In genomic region chr17:47762518-47763340, GRCm38 (mm10) we compare ENCODE assay signal across 9 mouse cellular contexts. TPM values are rescaled to one million over a fixed set of nuclear protein-coding genes. Genes with fewer than 3 reads are reported as not detected.
A peak's percentile ranks its signal among the peaks of the same experiment; 100 is the strongest.
DNase-seq lines count a peak whose midpoint lies in the region; ATAC-seq lines count a peak whose summit lies in the region.
"Had no signal": no experiment of that assay in that cellular context is flagged by ENCODE, and none has a peak within 500 bp of the region (broad histone marks: within the 10 kb centered on the region; RNA-seq: fewer than 3 reads in every experiment).

No protein-coding gene starts in this region.

- 0 out of 2 replicates have a peak, but pooled peaks have one; percentile 22 for ATAC-seq in intestine, embryonic 14.5 days (replicated peaks; ENCODE audit: low FRiP score, low TSS enrichment, low read depth)
- ATAC-seq in stomach, embryonic 16.5 days (ENCODE audit: insufficient read depth, low FRiP score): peak; percentile 87

- H3K4me3 ChIP-seq in intestine, embryonic 14.5 days (ENCODE audit: low read depth, low read length): no peak overlapping the region
- H3K4me3 ChIP-seq in stomach, embryonic 16.5 days (replicated peaks; ENCODE audit: low read length): no peak overlapping the region

- WGBS in intestine, embryonic 14.5 days: 71% methylated on average over 13 of the region's 13 CpGs
- 62% methylated on average over 13 of the region's 13 CpGs for WGBS in stomach, embryonic 16.5 days

- peaks cover 7% of the 10 kb centered on the region; the same call in 1 of the 2 replicates for H3K4me1 ChIP-seq in intestine, embryonic 14.5 days (replicated peaks; ENCODE audit: control insufficient read depth, insufficient read depth, low read length)
- H3K4me1 ChIP-seq in stomach, embryonic 16.5 days (ENCODE audit: control insufficient read depth, insufficient read depth, low read length): peaks cover 23% of the 10 kb centered on the region

- H3K36me3 ChIP-seq in intestine, embryonic 14.5 days (ENCODE audit: control insufficient read depth, insufficient read depth, low read length): no peaks in the 10 kb centered on the region
- no peaks in the 10 kb centered on the region for H3K36me3 ChIP-seq in stomach, embryonic 16.5 days (ENCODE audit: control insufficient read depth, insufficient read depth, low read length)

- peak overlapping the region; percentile 24; the same call in 1 of the 2 replicates for H3K27ac ChIP-seq in intestine, embryonic 14.5 days (ENCODE audit: low read depth)
- peak overlapping the region; percentile 79 for H3K27ac ChIP-seq in stomach, embryonic 16.5 days (ENCODE audit: low read length)

- H3K4me2 ChIP-seq in intestine, embryonic 14.5 days (ENCODE audit: low read length): no peak overlapping the region
- H3K4me2 ChIP-seq in stomach, embryonic 16.5 days (ENCODE audit: low read depth, low read length): no peak overlapping the region

- H3K9me3 ChIP-seq in intestine, embryonic 14.5 days (ENCODE audit: control insufficient read depth, low read length): no peaks in the 10 kb centered on the region
- H3K9me3 ChIP-seq in stomach, embryonic 16.5 days (replicated peaks; ENCODE audit: control insufficient read depth, low read length): no peaks in the 10 kb centered on the region

- H3K9ac ChIP-seq in intestine, embryonic 14.5 days (ENCODE audit: low read length): no peak overlapping the region
- peak overlapping the region; percentile 56 for H3K9ac ChIP-seq in stomach, embryonic 16.5 days (ENCODE audit: low read length)

- peak; percentile 88 for DNase-seq in NIH3T3 (ENCODE audit: low read depth)
- DNase-seq in cerebellum, adult 9-10 months: peak; percentile 70
- peak; percentile 75 to 84 for DNase-seq in gastrocnemius, adult 8-10 months (ENCODE audit: low spot score in 2 of 2)
- no peak for DNase-seq in intestine, embryonic 14.5 days (ENCODE audit: low spot score)
- peak; percentile 69 to 75 for DNase-seq in left cerebral cortex, adult 18-20 months (ENCODE audit: low spot score in 2 of 2)
- DNase-seq in lung, postnatal 4 days: peak; percentile 81 to 87
- no peak for DNase-seq in thymus, postnatal 10 days (ENCODE audit: low spot score in 2 of 2)

- no peaks in the 10 kb centered on the region for H3K27me3 ChIP-seq in intestine, embryonic 14.5 days (replicated peaks; ENCODE audit: control insufficient read depth, insufficient read depth, low read length)
- no peaks in the 10 kb centered on the region for H3K27me3 ChIP-seq in stomach, embryonic 16.5 days (ENCODE audit: control insufficient read depth, insufficient read depth, low read length)

RNA-seq across cellular contexts. Expression of gene Tfeb, which starts 25.9 kb away (rescaled TPM):
- total RNA-seq in gastrocnemius, adult 8-10 months (2022): 100 to 1,000 TPM; 102 to 107 (median 103) TPM
- polyA plus RNA-seq in intestine, embryonic 14.5 days (2014; fragmentation: Nextera tagmentation; extraction: Ambion mirVana): 9.3 and 13.6 TPM in 2 replicates
- total RNA-seq in left cerebral cortex, adult 18-20 months (2021): 10 to 100 TPM; 10.4 to 13.5 TPM
- 10.6 and 11.5 TPM in 2 replicates for polyA plus RNA-seq in stomach, embryonic 16.5 days (2015; fragmentation: Nextera tagmentation; extraction: Ambion mirVana)

RNA-seq across cellular contexts. Expression of gene Pgc, which starts 36.1 kb away (rescaled TPM):
- not detected for total RNA-seq in gastrocnemius, adult 8-10 months (2022)
- polyA plus RNA-seq in intestine, embryonic 14.5 days (2014; fragmentation: Nextera tagmentation; extraction: Ambion mirVana): 2.1 and 2.6 TPM in 2 replicates
- total RNA-seq in left cerebral cortex, adult 18-20 months (2021): not detected
- polyA plus RNA-seq in stomach, embryonic 16.5 days (2015; fragmentation: Nextera tagmentation; extraction: Ambion mirVana): 122 and 198 TPM in 2 replicates
- total RNA-seq: neutrophil, adult 5-6 weeks had no signal

Comparison
In these comparisons a context has a peak if more than half of its experiments do, and no peak if none do; other contexts are left out.
1. DNase-seq: peak in NIH3T3 (single experiment), cerebellum, adult 9-10 months (single experiment), gastrocnemius, adult 8-10 months (2 of 2), left cerebral cortex, adult 18-20 months (2 of 2) and lung, postnatal 4 days (2 of 2); none in intestine, embryonic 14.5 days (single experiment) and thymus, postnatal 10 days (0 of 2).
2. RNA of gene Tfeb, which starts 25.9 kb away (total RNA-seq): 102 to 107 TPM in gastrocnemius, adult 8-10 months; 10.4 to 13.5 TPM in left cerebral cortex, adult 18-20 months; every median in the first group is over 4 times any median in the second.